In genomic region chr1:166402003-166402402, GRCm38 (mm10) we compare ENCODE assay signal across 8 mouse cellular contexts. TPM values are rescaled to one million over a fixed set of nuclear protein-coding genes. Genes with fewer than 3 reads are reported as not detected.
DNase-seq lines count a peak whose midpoint lies in the region; ATAC-seq and TF ChIP-seq lines count a peak whose summit lies in the region.

No protein-coding gene starts in this region.

- no peak overlapping the region for H3K4me2 ChIP-seq in heart, embryonic 11.5 days
- H3K4me2 ChIP-seq in lung, embryonic 14.5 days, result no peak overlapping the region

- H3K27me3 ChIP-seq in heart, embryonic 11.5 days (ENCODE audit: control insufficient read depth, insufficient read depth, low read length), result no peaks in the 10 kb centered on the region
- no peaks in the 10 kb centered on the region for H3K27me3 ChIP-seq in lung, embryonic 14.5 days (ENCODE audit: insufficient read depth, low read length)

- no peak for TF ChIP-seq CTCF in lung, embryonic 14.5 days (IDR thresholded peaks at IDR 0.05; ENCODE audit: low read depth)

- no peak for DNase-seq in heart, postnatal 36 days
- peak; percentile 55 for DNase-seq in lung, embryonic 14.5 days
- no peak for DNase-seq in lung, postnatal 36 days
- DNase-seq in brain, adult 2 months (ENCODE audit: low read depth, low spot score), result peak; percentile 68
- DNase-seq in heart, postnatal 4 days, result peak; percentile 41
- DNase-seq in lung, adult 18-20 months, result no peak
- no peak for DNase-seq in yolk sac, embryonic 10.5 days (ENCODE audit: low spot score)

- WGBS in heart, embryonic 11.5 days (ENCODE audit: insufficient replicate concordance), result 70% methylated on average over 4 of the region's 4 CpGs
- WGBS in lung, embryonic 14.5 days, result 76% methylated on average over 4 of the region's 4 CpGs

- no peaks in the 10 kb centered on the region for H3K9me3 ChIP-seq in heart, embryonic 11.5 days (replicated peaks; ENCODE audit: control insufficient read depth, low read length)
- no peaks in the 10 kb centered on the region for H3K9me3 ChIP-seq in lung, embryonic 14.5 days (ENCODE audit: low read depth, low read length)

- H3K9ac ChIP-seq in heart, embryonic 11.5 days (ENCODE audit: low read depth, low read length), result no peak overlapping the region
- H3K9ac ChIP-seq in lung, embryonic 14.5 days, result no peak overlapping the region

- H3K36me3 ChIP-seq in heart, embryonic 11.5 days (ENCODE audit: control insufficient read depth, insufficient read depth, low read length), result peaks cover 18% of the 10 kb centered on the region
- H3K36me3 ChIP-seq in lung, embryonic 14.5 days (ENCODE audit: insufficient read depth), result peaks cover 75% of the 10 kb centered on the region

- H3K4me1 ChIP-seq in heart, embryonic 11.5 days (ENCODE audit: control insufficient read depth, insufficient read depth, low read length), result peaks cover 7% of the 10 kb centered on the region; the same call in 1 of the 2 replicates
- H3K4me1 ChIP-seq in lung, embryonic 14.5 days (ENCODE audit: insufficient read depth), result no peaks in the 10 kb centered on the region

- H3K27ac ChIP-seq in heart, embryonic 11.5 days (ENCODE audit: low read depth, low read length), result no peak overlapping the region
- H3K27ac ChIP-seq in lung, embryonic 14.5 days (ENCODE audit: low read depth), result no peak overlapping the region

- no peak overlapping the region for H3K4me3 ChIP-seq in heart, embryonic 11.5 days (ENCODE audit: low read depth, low read length)
- no peak overlapping the region for H3K4me3 ChIP-seq in lung, embryonic 14.5 days (ENCODE audit: low read depth, low read length)

- intact Hi-C loops in heart, postnatal 36 days (cut with DNase I), result no loop called here

- ATAC-seq in heart, embryonic 11.5 days (replicated peaks; ENCODE audit: insufficient number of reproducible peaks, low FRiP score, low TSS enrichment), result 0 out of 2 replicates have a peak, but pooled peaks have one; percentile 39
- no peak for ATAC-seq in lung, embryonic 14.5 days (ENCODE audit: insufficient read depth)

RNA-seq across cellular contexts. Expression of gene Pogk, which starts 7.7 kb away (rescaled TPM):
- polyA plus RNA-seq in heart, embryonic 11.5 days (2014; fragmentation: Nextera tagmentation; extraction: Ambion mirVana), result 13.0 and 15.4 TPM in 2 replicates
- total RNA-seq in heart, postnatal 36 days (2021), result 10 to 100 TPM; 10.6 to 11.6 TPM
- 18.9 and 22.2 TPM in 2 replicates for polyA plus RNA-seq in lung, embryonic 14.5 days (2014; fragmentation: Nextera tagmentation; extraction: Ambion mirVana)
- total RNA-seq in heart, postnatal 4 days (2021), result 10 to 100 TPM; 24.5 to 29.2 TPM

RNA-seq across cellular contexts. Expression of gene Tada1, which starts 23.1 kb away (rescaled TPM):
- 36.0 and 37.6 TPM in 2 replicates for polyA plus RNA-seq in heart, embryonic 11.5 days (2014; fragmentation: Nextera tagmentation; extraction: Ambion mirVana)
- total RNA-seq in heart, postnatal 36 days (2021), result 1 to 10 TPM; 7.6 to 9.3 TPM
- 62.2 and 65.6 TPM in 2 replicates for polyA plus RNA-seq in lung, embryonic 14.5 days (2014; fragmentation: Nextera tagmentation; extraction: Ambion mirVana)
- total RNA-seq in heart, postnatal 4 days (2021), result 10 to 100 TPM; 17.7 to 18.1 TPM

Comparison
In these comparisons a context has a peak if more than half of its experiments do, and no peak if none do; other contexts are left out.
1. DNase-seq: peak in lung, embryonic 14.5 days (single experiment), brain, adult 2 months (single experiment) and heart, postnatal 4 days (single experiment); none in heart, postnatal 36 days (0 of 2), lung, postnatal 36 days (single experiment), lung, adult 18-20 months (0 of 2) and yolk sac, embryonic 10.5 days (single experiment).